Mouse (Mus musculus) C2C12 (cell line): ENCODE data around the gene 6030458C11Rik.

ENCODE experiments used
- CEBPB ChIP-seq: IDR thresholded peaks from one replicate; pipeline ENCODE4 v1.6.1; 2011; ENCODE audit warnings: low read depth, mild to moderate bottlenecking, control low read depth, moderate library complexity
- CTCF ChIP-seq: IDR thresholded peaks from one replicate; pipeline ENCODE4 v1.5.1; 2011; ENCODE audit not compliant: control insufficient read depth, insufficient read depth, insufficient read length
- MAX ChIP-seq: IDR thresholded peaks from one replicate; pipeline ENCODE4 v1.6.1; 2011; ENCODE audit warnings: mild to moderate bottlenecking, control low read depth
- MYOD1 ChIP-seq: IDR thresholded peaks from one replicate; pipeline ENCODE4 v1.6.1; 2011; ENCODE audit warnings: low read depth; ENCODE audit not compliant: control insufficient read depth, insufficient read length

- no peak for TF ChIP-seq CTCF
- TF ChIP-seq MYOD1 = no peak
- no peak for TF ChIP-seq MAX
- no peak for TF ChIP-seq CEBPB
Measured at GRCm38 (mm10) chr15:12817592-12817991, 6.9 kb downstream of the 6030458C11Rik start.
